Mouse (Mus musculus): ENCODE data around the gene Wwox.

GRCm38 (mm10) chr8:114956377-114957168 is 517.1 kb downstream of the Wwox start:
- no peak for TF ChIP-seq POLR2A (IDR thresholded peaks at IDR 0.05; ENCODE audit: insufficient read depth, low read depth, low read length)
- no peak for TF ChIP-seq CTCF (IDR thresholded peaks at IDR 0.05; ENCODE audit: insufficient read depth, low read depth, low read length)
